Mouse (Mus musculus) liver, embryonic 15.5 days (tissue): ENCODE data around the gene Ccdc87. TPM values are rescaled to one million over a fixed set of nuclear protein-coding genes. Genes with fewer than 3 reads are reported as not detected.

Experiments used
- ATAC-seq: fragments of 200-750 bp; cut with Nextera tagmentation; 2 replicates; pipeline ENCODE4 v1.8.0; 2017; ENCODE audit warnings: moderate number of reproducible peaks, mild to moderate bottlenecking, moderate library complexity; ENCODE audit not compliant: insufficient read depth
- H3K27ac ChIP-seq: fragments of 300-500 bp; sonication (generic); replicated peaks from 2 replicates; pipeline ENCODE4 v1.5.1; 2015; ENCODE audit warnings: mild to moderate bottlenecking, inconsistent platforms
- H3K27me3 ChIP-seq: fragments of 300-500 bp; sonication (generic); 2 replicates; pipeline ENCODE4 v1.6.1; 2015; ENCODE audit warnings: mild to moderate bottlenecking, inconsistent platforms
- H3K36me3 ChIP-seq: fragments of 300-500 bp; sonication (generic); replicated peaks from 2 replicates; pipeline ENCODE4 v1.6.1; 2015; ENCODE audit warnings: moderate library complexity, mild to moderate bottlenecking, inconsistent platforms
- H3K4me1 ChIP-seq: fragments of 300-500 bp; sonication (generic); replicated peaks from 2 replicates; pipeline ENCODE4 v1.6.1; 2015; ENCODE audit warnings: inconsistent platforms
- H3K4me2 ChIP-seq: fragments of 300-500 bp; sonication (generic); 2 replicates; pipeline ENCODE4 v1.6.1; 2015; ENCODE audit warnings: moderate library complexity, mild to moderate bottlenecking, inconsistent platforms
- H3K4me3 ChIP-seq: fragments of 300-500 bp; sonication (generic); replicated peaks from 2 replicates; pipeline ENCODE4 v1.5.1; 2015; ENCODE audit warnings: mild to moderate bottlenecking, inconsistent platforms
- H3K9ac ChIP-seq: fragments of 300-500 bp; sonication (generic); 2 replicates; pipeline ENCODE4 v1.6.1; 2015; ENCODE audit warnings: moderate library complexity, mild to moderate bottlenecking, inconsistent platforms
- H3K9me3 ChIP-seq: fragments of 300-500 bp; sonication (generic); replicated peaks from 2 replicates; pipeline ENCODE4 v1.6.1; 2016; ENCODE audit warnings: inconsistent platforms
- WGBS: fragments of 180-500 bp; shearing (Covaris S2); methylation state at CpG from one replicate; pipeline ENCODE4 v1.1.7; 2015; ENCODE audit warnings: mixed read lengths; ENCODE audit not compliant: insufficient replicate concordance; 5-methylcytosine and 5-hydroxymethylcytosine counted together
- polyA plus RNA-seq: library from polyadenylated mRNA; unstranded; fragments of >200 nt; fragmentation: Nextera tagmentation; extraction: Ambion mirVana; gene quantifications from 2 replicates; pipeline ENCODE4 v1.2.1, GENCODE M21; 2015

The Ccdc87 gene
- polyA plus RNA-seq = not detected in 2 replicates

DNA sequence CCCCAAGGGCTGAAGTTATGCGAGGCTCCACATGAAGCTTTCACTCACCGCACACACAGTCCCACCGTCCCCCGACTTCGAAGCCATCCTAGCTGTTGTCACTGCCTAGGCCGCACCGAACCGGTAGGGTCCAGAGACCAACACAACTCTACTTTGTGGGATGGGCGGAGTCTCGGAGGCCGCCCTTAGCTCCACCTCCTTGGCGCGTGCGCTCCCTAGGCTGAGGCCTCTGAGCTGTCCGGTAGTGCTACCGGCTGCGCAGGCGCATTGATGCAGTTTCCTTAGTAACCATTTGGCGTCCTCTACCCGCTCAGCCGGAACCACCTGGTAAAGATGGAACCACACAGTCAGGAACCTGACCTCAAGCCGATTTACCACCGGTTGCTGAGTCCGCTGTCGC lies at the start of gene Ccdc87, which contains the start of gene Ccs:
Ccdc87 (plus strand) TSS at position 218 of the 400 bp plus-strand sequence.
Ccs (minus strand) TSS at position 184 of the 400 bp plus-strand sequence.
- Histone ChIP-seq H3K36me3 (no peaks in the 10 kb centered on the region), H3K4me3 (peak within 1 kb of the TSS; percentile 67), H3K9me3 (no peaks in the 10 kb centered on the region), H3K4me2 (peak within 1 kb of the TSS; percentile 96), H3K4me1 (peaks cover 48% of the 10 kb centered on the region), H3K27me3 (peaks cover 44% of the 10 kb centered on the region), H3K9ac (peak within 1 kb of the TSS; percentile 76), H3K27ac (peak within 1 kb of the TSS; percentile 79)
- ATAC-seq = peak; percentile 97
- under 1% methylated on average over 25 of the region's 25 CpGs for WGBS

DNA sequence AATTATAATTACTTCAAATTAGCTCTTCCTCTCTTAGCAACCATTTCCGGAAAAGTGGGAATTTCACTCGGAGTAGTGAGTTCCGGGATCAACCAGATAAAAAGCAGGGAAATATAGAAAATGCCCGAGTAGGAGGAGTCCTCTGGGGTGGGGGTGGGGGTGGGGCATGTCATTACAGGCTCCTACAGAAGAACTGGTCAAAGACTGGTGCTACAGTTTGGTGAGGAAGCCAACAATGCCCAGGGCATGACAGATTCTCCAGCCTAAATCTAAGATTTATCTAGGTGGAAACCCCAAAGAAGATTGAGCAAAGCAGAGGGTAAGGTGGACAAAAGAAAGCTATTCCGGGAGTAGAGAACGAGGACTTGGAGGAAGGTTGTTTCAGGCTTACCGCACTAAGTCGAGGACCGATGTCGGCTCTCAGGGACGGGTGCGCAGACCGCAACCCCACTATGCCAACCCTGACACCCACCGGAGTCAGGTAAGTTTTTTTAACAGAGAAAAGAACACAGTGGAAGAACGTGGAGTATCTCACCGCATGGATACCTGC lies 45.8 kb upstream of the Ccdc87 start:
- Histone ChIP-seq H3K4me1 (peaks cover 66% of the 10 kb centered on the region), H3K27ac (peak overlapping the region; percentile 88), H3K4me2 (peak overlapping the region; percentile 74), H3K9me3 (no peaks in the 10 kb centered on the region), H3K36me3 (peaks cover 60% of the 10 kb centered on the region), H3K4me3 (peak overlapping the region; percentile 78), H3K9ac (peak overlapping the region; percentile 68), H3K27me3 (no peaks in the 10 kb centered on the region)
- under 1% methylated on average over 16 of the region's 16 CpGs for WGBS
- peak; percentile 52 for ATAC-seq

GRCm38 (mm10) chr19:4793831-4794422 lies 45.2 kb upstream of the Ccdc87 start, which contains the start of gene Rbm4:
Rbm4 (minus strand) TSS chr19:4793901.
- Histone ChIP-seq H3K4me3 (peak within 1 kb of the TSS; percentile 78), H3K4me1 (peaks cover 66% of the 10 kb centered on the region), H3K9me3 (no peaks in the 10 kb centered on the region), H3K4me2 (peak within 1 kb of the TSS; percentile 74), H3K9ac (peak within 1 kb of the TSS; percentile 68), H3K36me3 (peaks cover 60% of the 10 kb centered on the region), H3K27ac (peak within 1 kb of the TSS; percentile 88), H3K27me3 (no peaks in the 10 kb centered on the region)
- under 1% methylated on average over 31 of the region's 31 CpGs for WGBS
- ATAC-seq = peak; percentile 95

GRCm38 (mm10) chr19:4795929-4796328 lies 43.2 kb upstream of the Ccdc87 start:
- Histone ChIP-seq H3K36me3 (peaks cover 62% of the 10 kb centered on the region), H3K27me3 (no peaks in the 10 kb centered on the region), H3K4me3 (no peak overlapping the region), H3K9me3 (no peaks in the 10 kb centered on the region), H3K27ac (peak overlapping the region; percentile 7), H3K4me2 (no peak overlapping the region), H3K9ac (no peak overlapping the region), H3K4me1 (peaks cover 52% of the 10 kb centered on the region)
- 75% methylated on average over 1 of the region's 1 CpGs for WGBS
- ATAC-seq = no peak

DNA sequence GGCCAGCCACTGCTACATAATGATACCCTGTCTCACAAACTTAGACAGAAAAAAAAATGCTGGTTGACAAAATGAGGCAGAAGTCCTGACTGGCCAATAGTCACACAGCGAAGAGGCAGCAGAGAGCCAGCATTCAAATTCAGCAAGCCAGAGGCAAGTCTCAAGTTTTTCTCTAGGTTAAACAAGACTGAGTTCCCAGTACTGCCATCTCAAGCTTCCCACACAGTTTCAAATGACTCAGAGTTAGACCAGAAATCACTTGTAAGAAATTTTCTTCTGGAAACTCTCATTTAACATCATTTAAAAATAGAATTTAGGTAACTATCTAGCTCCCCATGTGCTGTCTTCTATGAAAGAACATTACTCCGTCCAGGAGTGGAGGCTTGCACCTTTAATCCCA lies 41.3 kb upstream of the Ccdc87 start:
- H3K27me3 ChIP-seq = no peaks in the 10 kb centered on the region
- H3K27ac ChIP-seq = no peak overlapping the region
- peaks cover 68% of the 10 kb centered on the region for H3K36me3 ChIP-seq
- H3K4me3 ChIP-seq = no peak overlapping the region
- no peaks in the 10 kb centered on the region for H3K9me3 ChIP-seq
- WGBS = 90% methylated on average over 2 of the region's 2 CpGs
- peaks cover 40% of the 10 kb centered on the region for H3K4me1 ChIP-seq
- H3K9ac ChIP-seq = no peak overlapping the region
- H3K4me2 ChIP-seq = no peak overlapping the region
- no peak for ATAC-seq

- Histone ChIP-seq H3K27me3 (no peaks in the 10 kb centered on the region), H3K36me3 (peaks cover 80% of the 10 kb centered on the region), H3K4me1 (peaks cover 45% of the 10 kb centered on the region), H3K9me3 (no peaks in the 10 kb centered on the region), H3K4me3 (no peak overlapping the region), H3K27ac (no peak overlapping the region), H3K9ac (no peak overlapping the region), H3K4me2 (no peak overlapping the region)
- no peak for ATAC-seq
- 81% methylated on average over 5 of the region's 5 CpGs for WGBS
Measured at GRCm38 (mm10) chr19:4799083-4799482, 40.1 kb upstream of the Ccdc87 start.

- Histone ChIP-seq H3K27me3 (no peaks in the 10 kb centered on the region), H3K27ac (no peak overlapping the region), H3K4me3 (no peak overlapping the region), H3K4me1 (peaks cover 30% of the 10 kb centered on the region), H3K4me2 (no peak overlapping the region), H3K9ac (no peak overlapping the region), H3K9me3 (no peaks in the 10 kb centered on the region), H3K36me3 (peaks cover 66% of the 10 kb centered on the region)
- no peak for ATAC-seq
- 96% methylated on average over 7 of the region's 7 CpGs for WGBS
Measured at GRCm38 (mm10) chr19:4802691-4803091, 36.5 kb upstream of the Ccdc87 start.

DNA sequence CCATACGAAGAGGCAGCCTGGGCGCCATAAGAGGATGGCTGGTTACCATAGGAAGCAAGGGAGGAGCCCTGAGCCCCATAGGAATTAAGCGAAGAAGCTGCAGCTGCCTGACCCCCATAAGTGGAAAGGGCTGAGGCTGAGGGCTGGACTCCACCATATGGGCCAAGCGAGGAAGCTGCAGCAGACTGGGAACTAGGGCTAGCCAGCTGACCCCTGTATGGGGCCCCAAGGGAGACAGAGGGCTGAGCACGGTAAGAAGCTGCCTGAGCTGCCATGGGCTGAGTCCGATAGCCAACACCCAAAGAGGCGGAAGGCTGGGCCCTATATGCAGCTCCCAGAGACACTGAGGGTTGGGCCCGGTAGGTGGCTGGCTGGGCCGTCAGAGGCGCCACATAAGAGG lies 35.9 kb upstream of the Ccdc87 start:
- Histone ChIP-seq H3K27me3 (no peaks in the 10 kb centered on the region), H3K4me1 (peaks cover 34% of the 10 kb centered on the region), H3K9me3 (no peaks in the 10 kb centered on the region), H3K9ac (no peak overlapping the region), H3K27ac (no peak overlapping the region), H3K4me2 (no peak overlapping the region), H3K36me3 (peaks cover 60% of the 10 kb centered on the region), H3K4me3 (no peak overlapping the region)
- ATAC-seq = no peak
- WGBS = 85% methylated on average over 10 of the region's 10 CpGs

GRCm38 (mm10) chr19:4810309-4810708 lies 28.9 kb upstream of the Ccdc87 start:
- peak overlapping the region; percentile 94 for H3K27ac ChIP-seq
- H3K27me3 ChIP-seq = no peaks in the 10 kb centered on the region
- no peaks in the 10 kb centered on the region for H3K9me3 ChIP-seq
- peaks cover 33% of the 10 kb centered on the region for H3K4me1 ChIP-seq
- no peak for ATAC-seq
- H3K9ac ChIP-seq = peak overlapping the region; percentile 82
- peak overlapping the region; percentile 83 for H3K4me3 ChIP-seq
- under 1% methylated on average over 14 of the region's 14 CpGs for WGBS
- peak overlapping the region; percentile 76 for H3K4me2 ChIP-seq
- H3K36me3 ChIP-seq = no peaks in the 10 kb centered on the region

- peak overlapping the region; percentile 94 for H3K27ac ChIP-seq
- H3K27me3 ChIP-seq = no peaks in the 10 kb centered on the region
- under 1% methylated on average over 17 of the region's 17 CpGs for WGBS
- H3K9me3 ChIP-seq = no peaks in the 10 kb centered on the region
- H3K36me3 ChIP-seq = no peaks in the 10 kb centered on the region
- H3K4me1 ChIP-seq = peaks cover 32% of the 10 kb centered on the region
- peak overlapping the region; percentile 83 for H3K4me3 ChIP-seq
- H3K9ac ChIP-seq = peak overlapping the region; percentile 82
- ATAC-seq = no peak
- H3K4me2 ChIP-seq = peak overlapping the region; percentile 76
Measured at GRCm38 (mm10) chr19:4810746-4811062, 28.5 kb upstream of the Ccdc87 start.

DNA sequence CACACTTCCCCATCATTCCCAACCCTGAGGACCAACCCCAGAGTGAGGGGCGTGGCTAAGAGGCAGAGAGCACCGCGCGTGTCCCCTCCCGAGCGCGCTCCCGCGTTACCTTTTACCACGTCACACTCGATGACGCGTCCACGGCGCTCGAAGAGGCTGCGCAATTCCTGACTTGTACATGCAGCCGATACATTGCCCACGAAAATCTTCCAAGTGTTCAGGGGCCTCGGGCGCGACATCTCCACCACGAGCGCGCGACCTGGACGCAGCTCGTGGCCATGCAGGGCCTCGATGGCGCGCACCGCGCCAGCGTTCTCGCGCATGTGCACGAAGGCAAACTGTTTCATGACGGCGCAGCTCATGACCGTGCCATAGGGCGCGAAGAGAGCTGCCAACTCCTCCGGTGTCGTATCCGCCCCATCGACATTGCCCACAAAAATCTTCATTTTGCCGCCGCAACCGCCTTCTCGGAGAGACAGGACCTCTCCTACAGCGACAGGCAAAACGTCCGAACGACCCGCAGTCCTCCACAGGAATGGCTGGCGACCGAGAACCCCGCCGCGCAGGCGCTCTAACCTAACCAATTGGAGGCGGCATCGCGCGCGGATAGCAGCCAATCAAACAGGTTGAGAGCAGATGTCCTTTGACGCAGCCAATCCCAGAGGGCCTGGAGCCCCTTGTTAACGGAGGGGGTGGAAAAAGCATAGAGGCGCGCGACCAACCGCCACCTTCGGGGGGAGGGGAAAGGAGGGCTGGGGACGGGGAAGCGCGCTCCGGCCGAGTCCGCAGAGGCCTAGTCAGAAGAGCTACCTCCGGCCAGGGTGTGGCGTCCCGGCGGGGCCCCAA lies 27.9 kb upstream of the Ccdc87 start, which contains the start of the genes Gm21992 and Rbm14:
Gm21992 (minus strand) TSS at position 550 of the 846 bp plus-strand sequence.
Rbm14 (minus strand) TSS at position 572 of the 846 bp plus-strand sequence.
- peak within 1 kb of the TSS; percentile 83 for H3K4me3 ChIP-seq
- H3K9me3 ChIP-seq = no peaks in the 10 kb centered on the region
- H3K36me3 ChIP-seq = no peaks in the 10 kb centered on the region
- peak within 1 kb of the TSS; percentile 82 for H3K9ac ChIP-seq
- under 1% methylated on average over 83 of the region's 83 CpGs for WGBS
- H3K4me1 ChIP-seq = peaks cover 32% of the 10 kb centered on the region
- ATAC-seq = peak; percentile 93
- peak within 1 kb of the TSS; percentile 76 for H3K4me2 ChIP-seq
- H3K27me3 ChIP-seq = no peaks in the 10 kb centered on the region
- peak within 1 kb of the TSS; percentile 94 for H3K27ac ChIP-seq
